Mouse (Mus musculus) neural tube, embryonic 13.5 days (tissue): ENCODE measurements around the gene Chn2. TPM values are rescaled to one million over a fixed set of nuclear protein-coding genes. Genes with fewer than 3 reads are reported as not detected.
A peak's percentile ranks its signal among the peaks of the same experiment; 100 is the strongest.

Experiments used
- ATAC-seq: fragments of 200-750 bp; cut with Nextera tagmentation; 2 replicates; pipeline ENCODE4 v1.8.0; 2017; ENCODE audit warnings: low read depth, mild to moderate bottlenecking, moderate TSS enrichment, moderate library complexity
- H3K27ac ChIP-seq: fragments of 300-500 bp; sonication (generic); replicated peaks from 2 replicates; pipeline ENCODE4 v1.5.1; 2015; ENCODE audit warnings: moderate library complexity, mild to moderate bottlenecking, inconsistent platforms
- H3K27me3 ChIP-seq: fragments of 300-500 bp; sonication (generic); 2 replicates; pipeline ENCODE4 v1.6.1; 2015; ENCODE audit warnings: mild to moderate bottlenecking, inconsistent platforms
- H3K36me3 ChIP-seq: fragments of 300-500 bp; sonication (generic); 2 replicates; pipeline ENCODE4 v1.6.1; 2015; ENCODE audit warnings: mild to moderate bottlenecking, inconsistent platforms
- H3K4me1 ChIP-seq: fragments of 300-500 bp; sonication (generic); replicated peaks from 2 replicates; pipeline ENCODE4 v1.6.1; 2015; ENCODE audit warnings: inconsistent platforms
- H3K4me2 ChIP-seq: fragments of 300-500 bp; sonication (generic); 2 replicates; pipeline ENCODE4 v1.6.1; 2015; ENCODE audit warnings: inconsistent platforms, mild to moderate bottlenecking, moderate library complexity
- H3K4me3 ChIP-seq: fragments of 300-500 bp; sonication (generic); 2 replicates; pipeline ENCODE4 v1.5.1; 2015; ENCODE audit warnings: mild to moderate bottlenecking, inconsistent platforms
- H3K9ac ChIP-seq: fragments of 300-500 bp; sonication (generic); 2 replicates; pipeline ENCODE4 v1.6.1; 2015; ENCODE audit warnings: moderate library complexity, mild to moderate bottlenecking, inconsistent platforms
- H3K9me3 ChIP-seq: fragments of 300-500 bp; sonication (generic); 2 replicates; pipeline ENCODE4 v1.6.1; 2016; ENCODE audit warnings: inconsistent platforms
- WGBS: fragments of 180-500 bp; shearing (Covaris S2); methylation state at CpG from one replicate; pipeline ENCODE4 v1.1.7; 2015; 5-methylcytosine and 5-hydroxymethylcytosine counted together
- polyA plus RNA-seq: library from polyadenylated mRNA; unstranded; fragments of >200 nt; fragmentation: Nextera tagmentation; extraction: Ambion mirVana; gene quantifications from 2 replicates; pipeline ENCODE4 v1.2.1, GENCODE M21; 2015

The Chn2 gene
- polyA plus RNA-seq, 1 experiment from 2014 or later = 20.6 TPM

DNA sequence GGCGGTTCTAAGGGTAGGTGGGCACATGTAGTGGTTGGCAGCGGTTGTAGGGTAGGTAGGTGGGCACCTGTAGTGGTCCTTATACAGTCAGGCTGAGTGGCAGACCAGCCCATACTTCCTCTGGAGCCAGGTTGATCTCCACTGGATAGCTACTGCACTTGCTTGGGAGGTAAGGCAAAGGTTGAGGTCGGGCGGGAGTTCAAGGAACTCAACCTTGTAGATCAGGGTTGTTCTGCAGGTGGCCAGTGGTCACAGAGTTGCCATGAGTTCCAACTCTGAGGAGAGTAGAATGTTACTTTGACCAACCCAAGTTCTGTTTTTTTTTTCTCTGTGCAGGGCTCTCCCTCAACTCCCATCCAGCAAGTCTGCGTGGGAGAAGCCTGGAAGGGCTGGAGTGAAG is 289.4 kb downstream of the Chn2 start:
- Histone ChIP-seq H3K27ac (no peak overlapping the region), H3K9me3 (no peaks in the 10 kb centered on the region), H3K4me1 (peaks cover 54% of the 10 kb centered on the region), H3K36me3 (no peaks in the 10 kb centered on the region), H3K4me2 (no peak overlapping the region), H3K4me3 (no peak overlapping the region), H3K9ac (no peak overlapping the region), H3K27me3 (peaks cover 65% of the 10 kb centered on the region)
- WGBS = 94% methylated on average over 5 of the region's 5 CpGs
- no peak for ATAC-seq

DNA sequence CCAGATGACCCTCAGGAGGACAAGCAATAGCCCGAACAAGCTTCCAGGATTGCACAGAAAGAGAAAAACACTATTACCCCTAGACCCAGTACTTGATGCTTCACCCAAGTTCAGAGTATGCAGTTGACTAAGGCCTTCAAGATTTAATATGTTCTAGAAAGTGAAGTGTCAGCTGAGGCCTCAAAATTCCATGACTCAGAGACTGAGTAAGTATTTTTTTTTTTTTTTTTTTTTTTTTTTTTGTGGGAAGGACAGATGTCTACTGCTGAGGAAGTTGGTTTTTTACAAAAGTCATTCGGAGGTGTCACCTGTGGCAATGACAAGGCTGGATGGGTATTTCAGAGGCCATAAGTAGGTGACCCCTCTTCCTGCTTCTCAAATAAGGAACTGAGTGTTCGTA is 290.2 kb downstream of the Chn2 start:
- H3K4me1 ChIP-seq = peaks cover 59% of the 10 kb centered on the region
- WGBS = 79% methylated on average over 3 of the region's 3 CpGs
- no peaks in the 10 kb centered on the region for H3K36me3 ChIP-seq

DNA sequence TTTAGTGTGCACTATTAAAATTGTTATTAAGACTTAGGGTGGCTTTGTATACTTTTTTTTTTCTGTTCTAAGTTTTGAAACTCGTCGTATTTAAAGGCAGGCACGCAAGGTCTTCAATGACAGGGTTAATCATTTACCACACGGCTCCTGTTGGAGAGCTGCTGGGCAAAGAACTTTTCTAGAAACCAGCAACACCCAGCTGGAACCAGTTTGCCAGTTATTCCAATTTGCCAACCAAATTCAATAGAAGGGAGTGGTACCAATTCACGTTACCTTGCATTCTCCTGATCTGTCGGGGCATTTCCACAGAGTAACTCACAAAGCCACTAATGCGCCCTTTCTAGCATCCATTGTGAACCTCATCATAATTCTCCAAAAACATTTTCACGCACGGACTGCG is 290.8 kb downstream of the Chn2 start:
- Histone ChIP-seq H3K36me3 (no peaks in the 10 kb centered on the region), H3K4me2 (no peak overlapping the region), H3K9me3 (no peaks in the 10 kb centered on the region), H3K4me3 (no peak overlapping the region), H3K9ac (no peak overlapping the region), H3K27me3 (peaks cover 51% of the 10 kb centered on the region), H3K4me1 (peaks cover 59% of the 10 kb centered on the region), H3K27ac (no peak overlapping the region)
- 47% methylated on average over 10 of the region's 10 CpGs for WGBS
- ATAC-seq = no peak

More for the DNA sequence above, 290.2 kb downstream of the Chn2 start:
- peaks cover 57% of the 10 kb centered on the region for H3K27me3 ChIP-seq
- no peak overlapping the region for H3K4me2 ChIP-seq
- H3K27ac ChIP-seq = no peak overlapping the region
- no peak overlapping the region for H3K4me3 ChIP-seq
- H3K9ac ChIP-seq = no peak overlapping the region
- no peaks in the 10 kb centered on the region for H3K9me3 ChIP-seq
- ATAC-seq = no peak

DNA sequence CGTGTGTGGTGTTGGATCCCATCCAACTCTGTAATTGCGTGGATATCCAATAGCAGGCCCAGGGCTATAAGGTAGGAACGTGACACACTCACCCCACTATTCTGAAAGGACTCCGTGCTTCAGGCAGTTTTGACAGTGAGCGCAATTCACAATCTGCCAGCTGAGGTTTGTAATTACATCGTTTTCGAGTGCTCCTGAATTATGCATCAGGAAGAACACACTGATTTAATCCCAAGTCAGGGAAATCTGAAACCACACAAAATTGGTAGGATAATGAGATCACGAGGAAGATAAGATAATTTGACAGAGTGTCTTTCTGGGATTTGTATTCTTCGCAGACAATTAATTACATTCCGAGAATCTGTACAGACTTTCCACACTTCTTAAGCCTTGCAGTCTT is 292.4 kb downstream of the Chn2 start:
- WGBS = 22% methylated on average over 10 of the region's 10 CpGs
- no peaks in the 10 kb centered on the region for H3K36me3 ChIP-seq
- H3K9ac ChIP-seq = no peak overlapping the region
- no peak overlapping the region for H3K4me3 ChIP-seq
- H3K4me1 ChIP-seq = peaks cover 53% of the 10 kb centered on the region
- H3K27me3 ChIP-seq = peaks cover 35% of the 10 kb centered on the region
- no peak overlapping the region for H3K4me2 ChIP-seq
- no peak overlapping the region for H3K27ac ChIP-seq
- peak; percentile 83 for ATAC-seq
- no peaks in the 10 kb centered on the region for H3K9me3 ChIP-seq

DNA sequence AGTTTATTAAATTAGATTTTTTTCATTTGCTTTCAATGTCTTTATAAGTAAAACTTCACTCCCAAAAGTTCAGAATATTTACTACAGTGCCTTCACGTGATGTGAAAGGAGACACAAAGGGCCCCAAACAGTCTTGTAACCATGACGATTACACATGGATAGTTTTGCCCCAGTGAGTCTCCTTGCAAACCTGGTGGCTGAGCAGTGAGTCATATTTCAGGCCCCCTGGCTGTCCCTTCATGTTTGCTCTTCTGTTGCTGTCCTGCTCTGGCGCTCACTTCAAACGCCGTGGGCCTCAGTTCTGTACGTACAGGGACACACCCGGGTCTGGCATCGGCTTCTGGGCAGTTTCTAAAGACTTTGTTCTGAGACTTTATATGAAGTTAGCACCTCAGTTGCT is 292.8 kb downstream of the Chn2 start:
- 0 out of 2 replicates have a peak overlapping the region, but pooled peaks have one; percentile 28 for H3K9ac ChIP-seq
- ATAC-seq = no peak
- H3K4me1 ChIP-seq = peaks cover 49% of the 10 kb centered on the region
- H3K27me3 ChIP-seq = peaks cover 31% of the 10 kb centered on the region
- peak overlapping the region; percentile 14; the same call in 1 of the 2 replicates for H3K4me2 ChIP-seq
- H3K36me3 ChIP-seq = no peaks in the 10 kb centered on the region
- H3K9me3 ChIP-seq = no peaks in the 10 kb centered on the region
- H3K4me3 ChIP-seq = no peak overlapping the region
- 17% methylated on average over 8 of the region's 8 CpGs for WGBS
- H3K27ac ChIP-seq = peak overlapping the region; percentile 29; the same call in 1 of the 2 replicates

DNA sequence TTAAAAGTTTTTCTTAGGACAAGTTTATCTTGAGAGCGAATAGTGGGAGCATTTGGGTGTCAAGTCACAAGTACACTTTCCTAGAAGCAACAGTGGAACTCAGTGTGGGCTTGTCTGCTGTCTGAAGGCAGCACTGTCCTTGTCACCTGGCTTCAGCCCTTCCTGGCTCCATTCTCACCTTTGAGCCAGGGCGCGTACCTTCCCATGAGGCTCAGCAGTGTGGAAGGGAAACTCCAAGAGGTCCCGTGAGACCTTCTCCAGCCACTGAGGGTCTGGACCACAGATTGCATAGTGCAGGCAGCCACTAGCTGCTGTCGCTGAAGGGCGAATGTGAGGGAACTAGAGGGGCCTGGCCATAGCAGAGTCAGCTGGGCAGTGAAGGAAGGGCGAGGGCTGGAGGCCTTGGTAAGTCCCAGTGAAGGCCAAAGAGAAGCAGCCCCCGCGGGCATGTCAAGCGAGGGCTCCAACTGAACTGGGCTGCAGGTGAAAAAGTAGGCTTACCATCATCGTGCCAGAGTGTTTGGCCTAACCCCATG is 293.8 kb downstream of the Chn2 start:
- Histone ChIP-seq H3K27me3 (peaks cover 21% of the 10 kb centered on the region), H3K9me3 (no peaks in the 10 kb centered on the region), H3K36me3 (no peaks in the 10 kb centered on the region), H3K4me1 (peaks cover 45% of the 10 kb centered on the region), H3K27ac (no peak overlapping the region), H3K4me2 (no peak overlapping the region), H3K4me3 (no peak overlapping the region), H3K9ac (no peak overlapping the region)
- 56% methylated on average over 11 of the region's 11 CpGs for WGBS
- no peak for ATAC-seq

DNA sequence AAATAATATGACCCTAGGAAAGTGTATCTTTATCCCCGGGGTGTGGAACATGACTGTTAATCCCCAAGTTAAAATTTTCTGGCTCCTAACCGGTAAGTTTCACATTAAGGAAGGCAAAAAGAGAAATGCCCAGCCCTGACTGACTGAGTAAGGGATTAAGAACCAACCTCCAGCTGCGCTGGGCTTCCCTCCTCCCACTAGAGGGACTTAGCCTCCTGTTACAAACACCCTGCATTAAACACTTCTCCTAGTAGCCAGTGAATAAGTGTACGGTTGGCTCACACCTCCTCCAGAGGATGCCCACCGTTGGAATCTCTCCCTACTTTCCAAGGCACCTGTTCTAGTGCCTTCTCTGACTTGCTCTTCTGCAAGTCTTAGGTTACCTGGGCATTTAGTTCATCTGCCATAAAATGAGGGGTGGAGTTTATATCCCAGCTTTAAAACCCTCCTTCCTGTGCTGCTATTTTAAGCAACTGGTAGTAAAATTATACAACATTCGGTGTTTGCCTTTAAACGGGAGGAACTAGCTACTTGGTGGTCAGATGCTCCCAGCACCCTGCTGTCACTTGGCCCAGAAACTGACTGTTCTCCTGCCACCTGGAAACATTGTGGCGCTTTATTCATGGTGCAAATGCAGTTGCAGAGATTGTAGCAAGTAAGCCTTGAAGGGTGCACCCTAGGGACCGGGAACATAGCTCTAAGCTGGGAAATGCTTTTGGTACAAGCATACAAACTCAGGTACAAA is 294.5 kb downstream of the Chn2 start:
- H3K27me3 ChIP-seq = peaks cover 14% of the 10 kb centered on the region
- ATAC-seq = no peak
- no peak overlapping the region for H3K4me3 ChIP-seq
- H3K9me3 ChIP-seq = no peaks in the 10 kb centered on the region
- H3K4me2 ChIP-seq = no peak overlapping the region
- peaks cover 45% of the 10 kb centered on the region for H3K4me1 ChIP-seq
- WGBS = 23% methylated on average over 9 of the region's 9 CpGs
- H3K27ac ChIP-seq = no peak overlapping the region
- H3K36me3 ChIP-seq = no peaks in the 10 kb centered on the region
- H3K9ac ChIP-seq = no peak overlapping the region

DNA sequence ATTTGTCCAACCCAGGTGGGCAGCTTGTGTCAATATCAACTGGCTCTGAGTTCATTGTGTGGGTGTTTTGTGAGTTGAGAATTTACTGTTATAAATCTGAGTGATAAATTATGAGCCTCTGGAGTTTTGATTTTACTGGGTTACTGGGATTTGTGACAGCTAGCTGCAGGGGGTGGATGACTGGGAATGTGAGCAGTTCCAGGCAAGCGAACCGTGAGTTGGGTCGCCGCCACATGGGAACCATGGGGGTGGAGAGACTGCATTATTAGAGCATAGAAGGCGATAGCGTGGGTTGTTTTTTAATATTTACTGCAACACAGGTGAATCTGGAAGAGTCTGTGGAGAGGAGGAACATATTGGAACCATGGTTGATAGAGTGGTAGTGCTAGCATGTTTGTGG is 298.0 kb downstream of the Chn2 start:
- H3K9me3 ChIP-seq = no peaks in the 10 kb centered on the region
- no peak overlapping the region for H3K4me2 ChIP-seq
- no peak for ATAC-seq
- no peak overlapping the region for H3K27ac ChIP-seq
- WGBS = 61% methylated on average over 6 of the region's 6 CpGs
- no peaks in the 10 kb centered on the region for H3K27me3 ChIP-seq
- no peak overlapping the region for H3K9ac ChIP-seq
- no peaks in the 10 kb centered on the region for H3K36me3 ChIP-seq
- H3K4me3 ChIP-seq = no peak overlapping the region
- peaks cover 27% of the 10 kb centered on the region for H3K4me1 ChIP-seq

DNA sequence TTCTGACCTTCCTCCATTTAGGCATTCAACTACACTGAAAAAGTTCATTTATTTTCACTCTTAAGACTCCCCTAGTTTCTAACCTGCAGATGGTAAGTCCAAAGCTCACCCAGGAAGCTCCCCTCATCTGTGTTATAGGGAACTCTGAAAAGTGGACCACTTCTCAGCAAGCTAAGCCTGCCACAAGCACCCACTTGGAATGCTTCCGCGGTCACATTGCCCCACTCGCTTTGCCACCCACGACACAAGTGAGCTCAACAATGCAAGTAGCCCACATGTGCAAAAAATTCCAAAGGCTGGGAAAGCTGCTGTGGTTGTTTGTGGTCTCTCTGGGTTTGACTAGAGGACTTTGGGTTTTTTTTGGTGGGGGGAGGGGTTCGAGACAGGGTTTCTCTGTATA is 301.8 kb downstream of the Chn2 start:
- Histone ChIP-seq H3K9me3 (no peaks in the 10 kb centered on the region), H3K4me1 (peaks cover 7% of the 10 kb centered on the region; the same call in 1 of the 2 replicates), H3K27ac (no peak overlapping the region), H3K4me3 (no peak overlapping the region), H3K9ac (no peak overlapping the region), H3K36me3 (no peaks in the 10 kb centered on the region), H3K27me3 (no peaks in the 10 kb centered on the region), H3K4me2 (no peak overlapping the region)
- no peak for ATAC-seq
- 90% methylated on average over 5 of the region's 5 CpGs for WGBS

DNA sequence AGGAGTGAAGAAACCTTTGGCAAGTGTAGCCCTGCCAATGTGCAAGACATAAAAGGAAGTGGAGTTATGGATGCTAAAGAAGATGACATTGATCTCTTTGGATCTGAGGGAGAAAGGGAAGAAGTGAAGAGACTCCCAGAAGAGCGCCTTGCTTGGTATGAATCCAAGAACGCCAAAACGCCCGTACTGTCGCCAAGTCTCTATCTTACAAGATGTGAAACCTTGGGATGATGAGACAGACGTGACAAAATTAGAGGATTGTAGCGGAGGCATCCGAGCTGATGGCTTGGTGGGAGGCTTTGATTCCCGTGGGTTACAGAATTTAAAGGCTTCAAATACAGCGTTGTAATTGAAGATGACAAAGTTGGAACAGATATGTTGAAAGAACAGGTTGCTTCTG is 302.9 kb downstream of the Chn2 start:
- Histone ChIP-seq H3K4me3 (no peak overlapping the region), H3K4me2 (no peak overlapping the region), H3K9ac (no peak overlapping the region), H3K9me3 (no peaks in the 10 kb centered on the region), H3K36me3 (no peaks in the 10 kb centered on the region), H3K27me3 (no peaks in the 10 kb centered on the region), H3K4me1 (peaks cover 6% of the 10 kb centered on the region; the same call in 1 of the 2 replicates), H3K27ac (no peak overlapping the region)
- WGBS = 90% methylated on average over 10 of the region's 10 CpGs
- ATAC-seq = no peak
